Mouse (Mus musculus): ENCODE data around the gene Crybb1. TPM values are rescaled to one million over a fixed set of nuclear protein-coding genes. Genes with fewer than 3 reads are reported as not detected.

The Crybb1 gene
- 0.22 and 0.34 TPM in 2 replicates for polyA plus RNA-seq (2015; fragmentation: Nextera tagmentation; extraction: Ambion mirVana)

DNA sequence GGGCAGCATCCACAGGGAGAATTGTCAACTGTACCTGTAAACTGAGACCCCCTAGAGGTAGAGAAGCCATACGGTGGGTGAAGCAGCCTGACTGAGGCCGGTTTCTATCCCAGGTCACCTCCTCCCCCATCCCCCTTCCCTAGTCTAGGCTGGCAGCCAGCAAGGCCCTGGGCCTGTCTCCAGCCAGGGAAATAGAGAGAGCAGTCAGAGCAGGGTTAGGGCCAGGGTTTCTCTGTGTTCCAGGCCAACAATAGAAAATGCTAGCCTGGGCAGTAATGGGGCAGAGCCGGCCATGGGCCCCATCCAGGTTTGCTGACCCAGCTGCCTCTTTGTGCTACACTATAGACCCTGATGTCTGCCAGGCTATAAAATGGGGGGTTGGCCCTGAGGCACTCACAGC lies at the start of gene Crybb1:
Gene Crybb1 (plus strand): TSS at position 390 of the 400 bp plus-strand sequence.
- 49% methylated on average over 3 of the region's 3 CpGs for WGBS
- Histone ChIP-seq H3K9ac (ENCODE audit: low read depth, low read length) (no peak within 1 kb of the TSS), H3K4me3 (ENCODE audit: low read depth, low read length) (no peak within 1 kb of the TSS), H3K36me3 (ENCODE audit: control insufficient read depth, insufficient read depth) (no peaks in the 10 kb centered on the region), H3K27ac (ENCODE audit: low read depth, low read length) (no peak within 1 kb of the TSS), H3K4me2 (replicated peaks; ENCODE audit: low read depth) (no peak within 1 kb of the TSS), H3K27me3 (replicated peaks; ENCODE audit: control insufficient read depth, insufficient read depth, low read length) (no peaks in the 10 kb centered on the region), H3K4me1 (replicated peaks; ENCODE audit: control insufficient read depth, insufficient read depth, low read length) (no peaks in the 10 kb centered on the region), H3K9me3 (ENCODE audit: control insufficient read depth) (no peaks in the 10 kb centered on the region)
- no peak for TF ChIP-seq CTCF (IDR thresholded peaks at IDR 0.05; ENCODE audit: low read depth)
- no peak for ATAC-seq

GRCm38 (mm10) chr5:112206543-112207255 lies 48.9 kb upstream of the Crybb1 start:
- Histone ChIP-seq H3K27me3 (replicated peaks; ENCODE audit: control insufficient read depth, insufficient read depth, low read length) (no peaks in the 10 kb centered on the region), H3K9ac (ENCODE audit: low read depth, low read length) (no peak overlapping the region), H3K4me3 (ENCODE audit: low read depth, low read length) (no peak overlapping the region), H3K9me3 (ENCODE audit: control insufficient read depth) (no peaks in the 10 kb centered on the region), H3K4me2 (replicated peaks; ENCODE audit: low read depth) (peak overlapping the region; percentile 25; the same call in 1 of the 2 replicates), H3K27ac (ENCODE audit: low read depth, low read length) (no peak overlapping the region), H3K4me1 (replicated peaks; ENCODE audit: control insufficient read depth, insufficient read depth, low read length) (no peaks in the 10 kb centered on the region), H3K36me3 (ENCODE audit: control insufficient read depth, insufficient read depth) (no peaks in the 10 kb centered on the region)
- TF ChIP-seq CTCF (IDR thresholded peaks at IDR 0.05; ENCODE audit: low read depth), result no peak
- no peak for ATAC-seq
- 17% methylated on average over 16 of the region's 16 CpGs for WGBS

DNA sequence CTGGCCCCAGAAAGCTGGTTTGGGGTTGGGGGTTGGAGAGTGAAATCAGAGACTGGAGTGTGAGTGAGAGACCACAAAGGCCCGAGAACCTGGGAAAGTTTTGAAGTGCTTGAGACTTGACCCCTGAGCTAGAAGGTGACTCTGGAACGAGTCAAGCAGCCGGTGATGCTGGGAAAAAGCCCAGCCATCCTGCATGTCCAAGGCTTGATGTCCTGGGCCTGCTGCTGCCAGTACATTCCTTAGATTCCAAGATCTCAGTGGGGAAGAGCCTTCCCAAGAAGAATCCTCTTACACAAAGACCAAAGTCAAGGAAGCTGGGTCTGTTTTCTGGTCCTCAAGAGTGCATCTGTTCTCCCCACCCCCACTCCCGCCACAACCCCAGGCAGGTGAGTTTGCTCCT lies 47.3 kb upstream of the Crybb1 start:
- 53% methylated on average over 4 of the region's 4 CpGs for WGBS
- no peak overlapping the region for H3K27ac ChIP-seq (ENCODE audit: low read depth, low read length)
- ATAC-seq, result no peak

GRCm38 (mm10) chr5:112210104-112210503 lies 45.5 kb upstream of the Crybb1 start:
- H3K27ac ChIP-seq (ENCODE audit: low read depth, low read length), result no peak overlapping the region
- TF ChIP-seq CTCF (IDR thresholded peaks at IDR 0.05; ENCODE audit: low read depth), result peak; percentile 90
- no peak overlapping the region for H3K4me3 ChIP-seq (ENCODE audit: low read depth, low read length)
- no peak for ATAC-seq
- 0 out of 2 replicates have a peak, but pooled peaks cover 3% of the 10 kb centered on the region for H3K4me1 ChIP-seq (replicated peaks; ENCODE audit: control insufficient read depth, insufficient read depth, low read length)
- H3K9me3 ChIP-seq (ENCODE audit: control insufficient read depth), result no peaks in the 10 kb centered on the region
- no peaks in the 10 kb centered on the region for H3K27me3 ChIP-seq (replicated peaks; ENCODE audit: control insufficient read depth, insufficient read depth, low read length)
- H3K4me2 ChIP-seq (replicated peaks; ENCODE audit: low read depth), result no peak overlapping the region
- WGBS, result 29% methylated on average over 8 of the region's 8 CpGs
- H3K36me3 ChIP-seq (ENCODE audit: control insufficient read depth, insufficient read depth), result no peaks in the 10 kb centered on the region
- no peak overlapping the region for H3K9ac ChIP-seq (ENCODE audit: low read depth, low read length)

More for the DNA sequence above, 47.3 kb upstream of the Crybb1 start:
- no peak for TF ChIP-seq CTCF (IDR thresholded peaks at IDR 0.05; ENCODE audit: low read depth)
- H3K36me3 ChIP-seq (ENCODE audit: control insufficient read depth, insufficient read depth), result no peaks in the 10 kb centered on the region
- no peak overlapping the region for H3K4me2 ChIP-seq (replicated peaks; ENCODE audit: low read depth)
- H3K9me3 ChIP-seq (ENCODE audit: control insufficient read depth), result no peaks in the 10 kb centered on the region
- H3K27me3 ChIP-seq (replicated peaks; ENCODE audit: control insufficient read depth, insufficient read depth, low read length), result no peaks in the 10 kb centered on the region
- no peak overlapping the region for H3K9ac ChIP-seq (ENCODE audit: low read depth, low read length)
- H3K4me3 ChIP-seq (ENCODE audit: low read depth, low read length), result no peak overlapping the region
- H3K4me1 ChIP-seq (replicated peaks; ENCODE audit: control insufficient read depth, insufficient read depth, low read length), result no peaks in the 10 kb centered on the region

GRCm38 (mm10) chr5:112211911-112212310 lies 43.7 kb upstream of the Crybb1 start:
- 84% methylated on average over 7 of the region's 7 CpGs for WGBS
- Histone ChIP-seq H3K36me3 (ENCODE audit: control insufficient read depth, insufficient read depth) (no peaks in the 10 kb centered on the region), H3K9me3 (ENCODE audit: control insufficient read depth) (no peaks in the 10 kb centered on the region), H3K27me3 (replicated peaks; ENCODE audit: control insufficient read depth, insufficient read depth, low read length) (no peaks in the 10 kb centered on the region), H3K4me1 (replicated peaks; ENCODE audit: control insufficient read depth, insufficient read depth, low read length) (0 out of 2 replicates have a peak, but pooled peaks cover 3% of the 10 kb centered on the region), H3K27ac (ENCODE audit: low read depth, low read length) (no peak overlapping the region), H3K4me3 (ENCODE audit: low read depth, low read length) (no peak overlapping the region), H3K4me2 (replicated peaks; ENCODE audit: low read depth) (no peak overlapping the region), H3K9ac (ENCODE audit: low read depth, low read length) (no peak overlapping the region)
- no peak for ATAC-seq
- TF ChIP-seq CTCF (IDR thresholded peaks at IDR 0.05; ENCODE audit: low read depth), result no peak

GRCm38 (mm10) chr5:112212711-112213264 lies 42.8 kb upstream of the Crybb1 start:
- WGBS, result 80% methylated on average over 6 of the region's 6 CpGs
- no peak for ATAC-seq

More at GRCm38 (mm10) chr5:112212711-112213264, 42.8 kb upstream of the Crybb1 start:
- Histone ChIP-seq H3K4me2 (replicated peaks; ENCODE audit: low read depth) (no peak overlapping the region), H3K4me1 (replicated peaks; ENCODE audit: control insufficient read depth, insufficient read depth, low read length) (0 out of 2 replicates have a peak, but pooled peaks cover 3% of the 10 kb centered on the region), H3K27ac (ENCODE audit: low read depth, low read length) (no peak overlapping the region), H3K27me3 (replicated peaks; ENCODE audit: control insufficient read depth, insufficient read depth, low read length) (no peaks in the 10 kb centered on the region), H3K9me3 (ENCODE audit: control insufficient read depth) (no peaks in the 10 kb centered on the region), H3K4me3 (ENCODE audit: low read depth, low read length) (no peak overlapping the region), H3K9ac (ENCODE audit: low read depth, low read length) (no peak overlapping the region), H3K36me3 (ENCODE audit: control insufficient read depth, insufficient read depth) (no peaks in the 10 kb centered on the region)
- no peak for TF ChIP-seq CTCF (IDR thresholded peaks at IDR 0.05; ENCODE audit: low read depth)
